Mouse (Mus musculus) frontal cortex, postnatal 10 days (tissue): ENCODE measurements around the gene Mctp1.
"Not testable (repeated sequence)": the region's sequence is repeated elsewhere in the genome, so short reads cannot be mapped to it uniquely, and the experiment has no call there.

Experiments used
- DNase-seq, 2 experiments: peaks; one replicate each; pipeline ENCODE4 v3.0.0; 2022; ENCODE audit warnings: low spot score in 2 of 2, mixed read lengths in 1 of 2

Mctp1 gene

DNA sequence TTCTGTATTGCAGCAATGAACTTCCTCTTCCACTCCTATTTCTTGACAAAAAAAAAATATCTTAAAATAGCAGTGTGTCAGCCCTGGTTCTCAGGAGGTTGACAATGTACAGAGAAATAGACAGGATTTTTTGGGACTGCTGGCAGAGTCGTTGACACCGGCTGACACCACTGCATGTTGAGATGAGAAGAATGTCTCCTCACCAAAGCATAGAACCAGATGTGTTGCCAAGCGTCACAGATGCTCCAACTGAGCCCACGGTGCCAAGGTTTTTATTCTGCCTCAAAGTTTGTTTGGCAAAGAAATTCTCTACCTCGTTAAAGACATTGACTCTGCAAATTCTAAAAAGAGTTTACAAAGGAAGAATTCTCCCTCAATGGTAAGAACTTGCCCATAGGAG is 548.6 kb downstream of the Mctp1 start:
- DNase-seq, result no peak

DNA sequence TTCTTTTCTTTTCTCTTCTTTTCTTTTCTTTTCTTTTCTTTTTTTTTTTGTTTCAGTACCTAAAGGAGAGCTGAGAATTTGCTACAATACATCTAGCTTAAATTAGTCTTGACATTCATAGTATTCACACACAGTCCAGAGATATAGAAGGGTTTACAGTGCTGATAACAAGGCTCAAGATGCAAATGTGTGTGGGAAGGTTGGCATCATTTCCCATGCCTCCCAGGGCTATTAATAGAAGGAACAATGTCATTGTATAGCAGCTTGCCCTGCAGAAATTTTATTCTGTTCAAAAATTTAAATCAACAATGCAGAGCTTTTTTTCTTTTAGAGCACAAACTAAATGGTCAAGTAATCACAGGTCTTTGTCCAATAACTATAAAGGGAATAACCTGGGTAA is 564.9 kb downstream of the Mctp1 start:
- DNase-seq, result no peak

- DNase-seq, result no peak
Measured at GRCm38 (mm10) chr13:76967588-76967987, 583.3 kb downstream of the Mctp1 start.

GRCm38 (mm10) chr13:76969386-76969785 is 585.1 kb downstream of the Mctp1 start:
- DNase-seq, result peak in 1 of 2 experiments; percentile 53

DNA sequence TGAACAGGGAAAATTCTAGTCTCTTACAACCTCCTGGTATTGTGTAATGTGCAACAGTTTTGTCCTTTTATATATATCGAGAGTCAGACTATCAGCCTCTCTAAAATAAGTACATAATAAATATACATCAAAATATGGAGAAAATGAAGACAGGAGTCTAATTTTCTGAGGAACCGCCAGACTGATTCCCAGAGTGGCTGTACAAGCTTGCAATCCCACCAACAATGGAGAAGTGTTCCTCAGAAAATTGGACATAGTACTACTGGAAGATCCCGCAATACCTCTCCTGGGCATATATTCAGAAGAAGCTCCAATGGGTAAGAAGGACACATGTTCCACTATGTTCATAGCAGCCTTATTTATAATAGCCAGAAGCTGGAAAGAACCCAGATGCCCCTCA is 586.7 kb downstream of the Mctp1 start:
- not testable (repeated sequence) for DNase-seq

GRCm38 (mm10) chr13:77002628-77003027 is 618.3 kb downstream of the Mctp1 start:
- DNase-seq, result no peak

GRCm38 (mm10) chr13:77003684-77004083 is 619.3 kb downstream of the Mctp1 start:
- DNase-seq, result no peak

GRCm38 (mm10) chr13:77018851-77019250 is 634.5 kb downstream of the Mctp1 start:
- DNase-seq, result no peak

DNA sequence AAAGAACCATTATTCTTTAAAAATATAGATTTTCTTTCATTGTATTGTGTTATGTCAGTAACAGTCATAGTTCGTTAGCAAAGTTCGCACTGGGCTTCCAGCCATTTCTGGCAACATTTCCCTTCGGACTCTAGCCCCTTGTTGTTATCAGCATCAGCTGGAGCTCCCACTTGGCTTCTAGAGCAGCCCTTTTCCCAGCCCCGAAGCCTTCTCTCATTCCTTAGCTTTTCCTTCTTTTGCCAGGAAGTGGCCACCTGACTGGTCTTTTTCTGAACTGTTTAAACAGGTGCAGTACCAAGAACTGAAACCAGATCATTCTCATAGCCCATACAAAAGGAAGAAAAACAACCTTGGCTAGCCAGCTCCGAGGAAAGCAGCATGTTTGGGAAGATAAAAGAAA is 645.3 kb downstream of the Mctp1 start:
- no peak for DNase-seq

GRCm38 (mm10) chr13:77043375-77043774 is 659.0 kb downstream of the Mctp1 start:
- no peak for DNase-seq

DNA sequence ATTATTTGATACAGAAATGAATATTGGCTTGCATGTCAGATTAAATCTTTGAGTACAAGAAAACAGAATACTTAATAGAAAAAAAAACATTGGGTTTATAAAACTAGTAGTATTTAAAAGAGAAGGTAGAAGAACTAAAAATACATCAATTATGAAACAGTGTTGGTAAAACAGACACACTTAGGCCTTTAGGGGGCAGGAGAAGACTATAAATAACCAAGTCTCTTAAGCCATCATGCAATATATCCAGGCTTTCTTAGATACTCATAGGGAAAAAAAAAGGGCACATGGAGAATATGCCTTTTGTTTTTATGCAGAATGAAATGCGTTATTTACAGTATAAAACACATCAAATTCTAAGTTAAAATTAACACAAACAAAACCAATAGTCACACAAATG is 661.0 kb downstream of the Mctp1 start:
- no peak for DNase-seq

- DNase-seq, result no peak
Measured at GRCm38 (mm10) chr13:77046416-77046815, 662.1 kb downstream of the Mctp1 start.

DNA sequence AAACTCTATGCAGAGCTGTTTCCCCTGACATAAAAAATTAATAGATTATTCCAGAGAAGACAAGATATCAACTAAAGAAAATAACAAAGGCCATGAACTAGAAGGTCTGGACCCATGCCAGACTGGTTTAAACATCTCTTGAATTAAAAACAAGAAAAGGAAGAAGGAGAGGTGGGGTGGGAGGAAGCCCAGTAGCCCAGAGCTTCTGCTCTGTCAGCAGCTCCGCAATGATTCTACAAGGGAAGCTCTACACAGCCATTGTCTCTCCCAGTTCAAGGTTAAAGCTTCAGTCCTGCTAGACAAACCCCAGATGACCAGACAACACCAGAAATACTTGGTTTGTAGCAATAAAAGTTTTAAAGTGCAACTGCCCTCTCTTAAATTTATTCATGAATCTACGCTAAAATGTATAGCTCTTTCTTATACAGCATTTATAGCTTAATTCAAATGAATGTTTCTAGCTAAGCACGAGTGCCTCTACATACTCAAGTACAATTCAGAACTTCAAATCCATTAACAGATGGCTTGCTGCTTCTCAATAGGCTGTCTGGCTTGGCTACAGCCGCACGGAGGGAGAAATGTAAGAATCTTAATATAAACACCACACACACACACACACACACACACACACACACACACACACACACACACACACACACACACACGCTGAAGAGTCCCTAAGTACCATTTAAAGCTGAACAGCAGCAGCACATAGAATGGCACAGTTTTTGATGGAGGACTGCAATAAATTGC is 663.0 kb downstream of the Mctp1 start:
- DNase-seq, result no peak

GRCm38 (mm10) chr13:77048461-77048860 is 664.1 kb downstream of the Mctp1 start:
- DNase-seq, result no peak

DNA sequence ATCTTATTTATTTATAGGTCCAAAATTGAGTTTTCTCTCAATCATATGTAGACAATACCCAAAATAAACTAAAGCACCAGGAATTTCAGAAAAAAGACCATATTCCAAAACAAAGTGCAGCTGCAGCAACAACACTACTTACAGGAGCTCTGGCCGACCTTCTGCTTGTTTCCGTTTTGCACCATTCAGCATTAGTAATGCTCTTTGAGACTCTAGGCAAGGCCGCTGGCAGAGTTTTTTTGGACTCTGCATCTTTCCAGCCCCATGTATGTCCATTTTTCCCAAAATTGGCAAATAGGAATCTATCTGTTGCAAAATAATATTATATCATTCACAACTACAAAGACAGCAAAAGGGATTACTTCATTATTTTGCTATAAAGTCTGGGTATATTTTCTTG is 665.4 kb downstream of the Mctp1 start:
- DNase-seq, result no peak

- no peak for DNase-seq
Measured at GRCm38 (mm10) chr13:77063221-77063620, 678.9 kb downstream of the Mctp1 start.

DNA sequence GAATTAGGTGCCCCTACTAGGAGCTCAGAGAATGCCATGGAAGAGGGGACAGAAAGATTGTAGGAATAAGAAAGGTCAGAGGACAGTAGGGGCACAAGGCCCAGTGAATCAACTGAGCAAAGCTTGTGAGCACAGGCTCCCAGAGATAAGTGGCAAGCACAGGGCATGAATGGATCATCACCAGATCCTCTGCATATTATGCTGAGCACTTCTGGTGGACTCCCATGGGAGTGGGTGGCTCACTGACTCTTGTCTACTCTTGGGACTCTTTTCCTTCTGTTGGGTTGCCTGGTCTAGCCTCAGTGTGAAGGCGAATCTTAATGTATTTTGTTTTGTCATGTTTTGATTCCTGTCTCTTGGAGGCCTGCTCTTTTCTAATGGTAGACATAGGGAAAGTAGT is 684.5 kb downstream of the Mctp1 start:
- DNase-seq, result no peak

- DNase-seq, result no peak
Measured at GRCm38 (mm10) chr13:77072030-77072429, 687.7 kb downstream of the Mctp1 start.
